Mouse (Mus musculus): ENCODE measurements around the gene Sbds. TPM values are rescaled to one million over a fixed set of nuclear protein-coding genes. Genes with fewer than 3 reads are reported as not detected.

The Sbds gene
- polyA plus RNA-seq, 1 experiment from 2014 or later, result 67.7 TPM

Other genes with a start within 250 kb of the Sbds start
- gene Asl, start 226.3 kb downstream of the Sbds start, polyA plus RNA-seq (2015; fragmentation: Nextera tagmentation; extraction: Ambion mirVana), result 23.3 and 28.6 TPM in 2 replicates
- gene Crcp, start 226.2 kb downstream of the Sbds start, polyA plus RNA-seq (2015; fragmentation: Nextera tagmentation; extraction: Ambion mirVana), result 67.0 and 77.0 TPM in 2 replicates
- gene Tpst1, start 182.2 kb downstream of the Sbds start, polyA plus RNA-seq (2015; fragmentation: Nextera tagmentation; extraction: Ambion mirVana), result 47.5 and 50.2 TPM in 2 replicates
- 8.3 and 8.9 TPM in 2 replicates for gene Kctd7, start 110.7 kb downstream of the Sbds start, polyA plus RNA-seq (2015; fragmentation: Nextera tagmentation; extraction: Ambion mirVana)
- gene Rabgef1, start 83.7 kb downstream of the Sbds start, polyA plus RNA-seq (2015; fragmentation: Nextera tagmentation; extraction: Ambion mirVana), result 32.8 and 34.6 TPM in 2 replicates
- gene Tmem248, start 38.4 kb downstream of the Sbds start, polyA plus RNA-seq (2015; fragmentation: Nextera tagmentation; extraction: Ambion mirVana), result 21.8 and 22.3 TPM in 2 replicates
- 24.4 and 27.1 TPM in 2 replicates for gene Tyw1, start 89 bp upstream of the Sbds start, polyA plus RNA-seq (2015; fragmentation: Nextera tagmentation; extraction: Ambion mirVana)
- 2.0 and 3.7 TPM in 2 replicates for gene Caln1, start 113.9 kb upstream of the Sbds start, polyA plus RNA-seq (2015; fragmentation: Nextera tagmentation; extraction: Ambion mirVana)
- gene A330070K13Rik, start 129.1 kb upstream of the Sbds start, polyA plus RNA-seq (2015; fragmentation: Nextera tagmentation; extraction: Ambion mirVana), result not detected in 2 replicates

All from forebrain, embryonic 13.5 days (tissue).